Mouse (Mus musculus): ENCODE data around the gene Prkg1. TPM values are rescaled to one million over a fixed set of nuclear protein-coding genes. Genes with fewer than 3 reads are reported as not detected.
"Not testable (repeated sequence)": the region's sequence is repeated elsewhere in the genome, so short reads cannot be mapped to it uniquely, and the experiment has no call there.

The Prkg1 gene
- polyA plus RNA-seq, 1 experiment = 1.1 TPM

- Histone ChIP-seq H3K36me3 (replicated peaks; ENCODE audit: low read length) (no peaks in the 10 kb centered on the region), H3K4me1 (peaks cover 12% of the 10 kb centered on the region), H3K9me3 (no peaks in the 10 kb centered on the region), H3K4me3 (replicated peaks) (no peak overlapping the region), H3K27me3 (replicated peaks) (no peaks in the 10 kb centered on the region)
- no peak for TF ChIP-seq FLI1 (IDR thresholded peaks at IDR 0.05; ENCODE audit: low read length)
- no peak for TF ChIP-seq GATA1 (IDR thresholded peaks at IDR 0.05; ENCODE audit: borderline replicate concordance, low read length)
These were observed 480.3 kb downstream of the Prkg1 start for GRCm38 (mm10) chr19:31284581-31284980.

- no peaks in the 10 kb centered on the region for H3K9me3 ChIP-seq
- no peaks in the 10 kb centered on the region for H3K36me3 ChIP-seq (replicated peaks; ENCODE audit: low read length)
- H3K27me3 ChIP-seq (replicated peaks) = no peaks in the 10 kb centered on the region
- H3K4me3 ChIP-seq (replicated peaks) = no peak overlapping the region
- peaks cover 17% of the 10 kb centered on the region for H3K4me1 ChIP-seq
- TF ChIP-seq GATA1 (IDR thresholded peaks at IDR 0.05; ENCODE audit: borderline replicate concordance, low read length) = no peak
- no peak for TF ChIP-seq FLI1 (IDR thresholded peaks at IDR 0.05; ENCODE audit: low read length)
These were observed 480.7 kb downstream of the Prkg1 start for GRCm38 (mm10) chr19:31284126-31284525.

- no peak for TF ChIP-seq GATA1 (IDR thresholded peaks at IDR 0.05; ENCODE audit: borderline replicate concordance, low read length)
- no peak for TF ChIP-seq FLI1 (IDR thresholded peaks at IDR 0.05; ENCODE audit: low read length)
- no peak overlapping the region for H3K4me3 ChIP-seq (replicated peaks)
- H3K9me3 ChIP-seq = no peaks in the 10 kb centered on the region
- H3K27me3 ChIP-seq (replicated peaks) = no peaks in the 10 kb centered on the region
- peaks cover 18% of the 10 kb centered on the region for H3K4me1 ChIP-seq
- H3K36me3 ChIP-seq (replicated peaks; ENCODE audit: low read length) = no peaks in the 10 kb centered on the region
These were observed 481.2 kb downstream of the Prkg1 start for GRCm38 (mm10) chr19:31283617-31284016.

GRCm38 (mm10) chr19:31279797-31280486 is 484.9 kb downstream of the Prkg1 start:
- H3K36me3 ChIP-seq (replicated peaks; ENCODE audit: low read length) = no peaks in the 10 kb centered on the region
- peaks cover 26% of the 10 kb centered on the region for H3K4me1 ChIP-seq
- TF ChIP-seq GATA1 (IDR thresholded peaks at IDR 0.05; ENCODE audit: borderline replicate concordance, low read length) (no peak), FLI1 (IDR thresholded peaks at IDR 0.05; ENCODE audit: low read length) (no peak)
- no peaks in the 10 kb centered on the region for H3K9me3 ChIP-seq
- H3K27me3 ChIP-seq (replicated peaks) = no peaks in the 10 kb centered on the region
- H3K4me3 ChIP-seq (replicated peaks) = no peak overlapping the region

GRCm38 (mm10) chr19:31262438-31262837 is 502.4 kb downstream of the Prkg1 start:
- Histone ChIP-seq H3K27me3 (replicated peaks) (no peaks in the 10 kb centered on the region), H3K9me3 (no peaks in the 10 kb centered on the region), H3K36me3 (replicated peaks; ENCODE audit: low read length) (no peaks in the 10 kb centered on the region), H3K4me3 (replicated peaks) (no peak overlapping the region), H3K4me1 (peaks cover 5% of the 10 kb centered on the region)
- no peak for TF ChIP-seq FLI1 (IDR thresholded peaks at IDR 0.05; ENCODE audit: low read length)
- TF ChIP-seq GATA1 (IDR thresholded peaks at IDR 0.05; ENCODE audit: borderline replicate concordance, low read length) = no peak

- Histone ChIP-seq H3K36me3 (replicated peaks; ENCODE audit: low read length) (no peaks in the 10 kb centered on the region), H3K9me3 (no peaks in the 10 kb centered on the region), H3K27me3 (replicated peaks) (no peaks in the 10 kb centered on the region), H3K4me1 (peaks cover 5% of the 10 kb centered on the region), H3K4me3 (replicated peaks) (no peak overlapping the region)
- no peak for TF ChIP-seq GATA1 (IDR thresholded peaks at IDR 0.05; ENCODE audit: borderline replicate concordance, low read length)
These were observed 504.3 kb downstream of the Prkg1 start for GRCm38 (mm10) chr19:31260494-31260893.

GRCm38 (mm10) chr19:31255780-31256179 is 509.1 kb downstream of the Prkg1 start:
- H3K4me1 ChIP-seq = no peaks in the 10 kb centered on the region
- no peaks in the 10 kb centered on the region for H3K36me3 ChIP-seq (replicated peaks; ENCODE audit: low read length)
- TF ChIP-seq FLI1 (IDR thresholded peaks at IDR 0.05; ENCODE audit: low read length) (no peak), GATA1 (IDR thresholded peaks at IDR 0.05; ENCODE audit: borderline replicate concordance, low read length) (no peak)
- H3K9me3 ChIP-seq = peaks cover 2% of the 10 kb centered on the region; the same call in 1 of the 2 replicates
- no peak overlapping the region for H3K4me3 ChIP-seq (replicated peaks)
- H3K27me3 ChIP-seq (replicated peaks) = no peaks in the 10 kb centered on the region

GRCm38 (mm10) chr19:31232410-31232809 is 532.4 kb downstream of the Prkg1 start:
- H3K4me1 ChIP-seq = no peaks in the 10 kb centered on the region
- H3K9me3 ChIP-seq = no peaks in the 10 kb centered on the region
- no peak overlapping the region for H3K4me3 ChIP-seq (replicated peaks)
- H3K27me3 ChIP-seq (replicated peaks) = no peaks in the 10 kb centered on the region
- no peak for TF ChIP-seq FLI1 (IDR thresholded peaks at IDR 0.05; ENCODE audit: low read length)
- no peak for TF ChIP-seq GATA1 (IDR thresholded peaks at IDR 0.05; ENCODE audit: borderline replicate concordance, low read length)
- H3K36me3 ChIP-seq (replicated peaks; ENCODE audit: low read length) = no peaks in the 10 kb centered on the region

GRCm38 (mm10) chr19:31228385-31228784 is 536.4 kb downstream of the Prkg1 start:
- Histone ChIP-seq H3K4me3 (replicated peaks) (no peak overlapping the region), H3K9me3 (no peaks in the 10 kb centered on the region), H3K4me1 (peaks cover 6% of the 10 kb centered on the region; the same call in 1 of the 2 replicates), H3K27me3 (replicated peaks) (no peaks in the 10 kb centered on the region), H3K36me3 (replicated peaks; ENCODE audit: low read length) (no peaks in the 10 kb centered on the region)
- no peak for TF ChIP-seq FLI1 (IDR thresholded peaks at IDR 0.05; ENCODE audit: low read length)
- TF ChIP-seq GATA1 (IDR thresholded peaks at IDR 0.05; ENCODE audit: borderline replicate concordance, low read length) = no peak

GRCm38 (mm10) chr19:31223457-31223856 is 541.4 kb downstream of the Prkg1 start:
- no peak overlapping the region for H3K4me3 ChIP-seq (replicated peaks)
- no peaks in the 10 kb centered on the region for H3K9me3 ChIP-seq
- H3K4me1 ChIP-seq = peaks cover 19% of the 10 kb centered on the region
- no peaks in the 10 kb centered on the region for H3K36me3 ChIP-seq (replicated peaks; ENCODE audit: low read length)
- TF ChIP-seq GATA1 (IDR thresholded peaks at IDR 0.05; ENCODE audit: borderline replicate concordance, low read length) (no peak), FLI1 (IDR thresholded peaks at IDR 0.05; ENCODE audit: low read length) (no peak)
- no peaks in the 10 kb centered on the region for H3K27me3 ChIP-seq (replicated peaks)

GRCm38 (mm10) chr19:31219261-31219660 is 545.6 kb downstream of the Prkg1 start:
- H3K4me1 ChIP-seq = peaks cover 15% of the 10 kb centered on the region
- H3K4me3 ChIP-seq (replicated peaks) = not testable (repeated sequence)

More at GRCm38 (mm10) chr19:31219261-31219660, 545.6 kb downstream of the Prkg1 start:
- not testable (repeated sequence) for H3K27me3 ChIP-seq (replicated peaks); H3K9me3 ChIP-seq; H3K36me3 ChIP-seq (replicated peaks; ENCODE audit: low read length)
